Mouse (Mus musculus) MEL (cell line): ENCODE data around the gene Dusp6. TPM values are rescaled to one million over a fixed set of nuclear protein-coding genes. Genes with fewer than 3 reads are reported as not detected.

Experiments
- DNase-seq: peaks from one replicate; pipeline ENCODE4 v3.0.0; 2011; ENCODE audit warnings: low read depth, low spot score
- H3K27ac ChIP-seq: 2 replicates; pipeline ENCODE4 v1.5.1; 2012; ENCODE audit warnings: low read depth, mild to moderate bottlenecking, control low read depth, low read length, moderate library complexity; ENCODE audit not compliant: control insufficient read depth
- H3K27me3 ChIP-seq, 2 experiments: fragments of 150-350 bp in 1 of 2; sonication (generic) in 1 of 2; 2 replicates each; pipeline ENCODE4 v1.6.1; 2012; ENCODE audit warnings: low read length in 2 of 2, mild to moderate bottlenecking in 2 of 2, improper control_type of control experiment in 1 of 2, moderate library complexity in 1 of 2; ENCODE audit not compliant: insufficient read depth in 2 of 2, control insufficient read depth in 1 of 2
- H3K36me3 ChIP-seq, 2 experiments: 2 replicates each; pipeline ENCODE4 v1.6.1; 2012 to 2014; ENCODE audit warnings: low read length in 2 of 2, improper control_type of control experiment in 1 of 2, inconsistent platforms in 1 of 2, mild to moderate bottlenecking in 1 of 2; ENCODE audit not compliant: insufficient read depth in 2 of 2, control insufficient read depth in 1 of 2
- H3K4me1 ChIP-seq, 2 experiments: fragments of 150-350 bp in 1 of 2; sonication (generic) in 1 of 2; 2 replicates each; pipeline ENCODE4 v1.6.1; 2012; ENCODE audit warnings: low read length in 2 of 2, improper control_type of control experiment in 1 of 2, mild to moderate bottlenecking in 1 of 2; ENCODE audit not compliant: insufficient read depth in 2 of 2, control insufficient read depth in 1 of 2
- H3K4me3 ChIP-seq, 2 experiments: fragments of 150-350 bp in 1 of 2; sonication (generic) in 1 of 2; 2 replicates each; pipeline ENCODE4 v1.5.1; 2012; ENCODE audit warnings: low read depth in 2 of 2, low read length in 2 of 2, mild to moderate bottlenecking in 2 of 2, moderate library complexity in 2 of 2, control low read depth in 1 of 2, improper control_type of control experiment in 1 of 2; ENCODE audit not compliant: control insufficient read depth in 1 of 2, insufficient read depth in 1 of 2
- H3K79me2 ChIP-seq: 2 replicates; pipeline ENCODE4 v1.6.1; 2012; ENCODE audit warnings: mild to moderate bottlenecking, low read length, moderate library complexity; ENCODE audit not compliant: control insufficient read depth, poor library complexity, insufficient read depth
- H3K9ac ChIP-seq: 2 replicates; pipeline ENCODE4 v1.6.1; 2012; ENCODE audit warnings: low read depth, mild to moderate bottlenecking, control low read depth, low read length, moderate library complexity; ENCODE audit not compliant: control insufficient read depth, poor library complexity, severe bottlenecking
- H3K9me3 ChIP-seq: fragments of 150-350 bp; sonication (generic); replicated peaks from 2 replicates; pipeline ENCODE4 v1.6.1; 2012; ENCODE audit warnings: mild to moderate bottlenecking, low read length, improper control_type of control experiment, moderate library complexity; ENCODE audit not compliant: insufficient read depth
- BHLHE40 ChIP-seq: IDR thresholded peaks from 2 replicates; pipeline ENCODE4 v1.6.1; 2012; ENCODE audit warnings: low read depth, mild to moderate bottlenecking, inconsistent platforms, low read length, improper control_type of control experiment, borderline replicate concordance
- CHD2 ChIP-seq: IDR thresholded peaks from 2 replicates; pipeline ENCODE4 v1.6.1; 2011; ENCODE audit warnings: low read length, improper control_type of control experiment
- CTCF ChIP-seq, 3 experiments: IDR thresholded peaks in 2 of 3; conservative IDR thresholded peaks in 1 of 3; 2 replicates each; pipeline ENCODE4 v1.5.1; 2011 to 2012; ENCODE audit warnings: low read length in 3 of 3, low read depth in 2 of 3, mild to moderate bottlenecking in 2 of 3, improper control_type of control experiment in 1 of 3, inconsistent platforms in 1 of 3, mixed read lengths in 1 of 3, moderate library complexity in 1 of 3; ENCODE audit not compliant: control insufficient read depth in 1 of 3, insufficient read depth in 1 of 3, poor library complexity in 1 of 3, severe bottlenecking in 1 of 3
- E2F4 ChIP-seq: IDR thresholded peaks from 2 replicates; pipeline ENCODE4 v1.6.1; 2011; ENCODE audit warnings: low read depth, low read length, improper control_type of control experiment, borderline replicate concordance
- EP300 ChIP-seq, 2 experiments: IDR thresholded peaks; 2 replicates each; pipeline ENCODE4 v1.6.1; 2011; ENCODE audit warnings: improper control_type of control experiment in 2 of 2, low read length in 2 of 2, low read depth in 1 of 2, mild to moderate bottlenecking in 1 of 2
- ETS1 ChIP-seq: IDR thresholded peaks from 2 replicates; pipeline ENCODE4 v1.6.1; 2012; ENCODE audit warnings: low read depth, mild to moderate bottlenecking, inconsistent platforms, low read length, improper control_type of control experiment, moderate library complexity
- KAT2A ChIP-seq: conservative IDR thresholded peaks from 2 replicates; pipeline ENCODE4 v1.6.1; 2012; ENCODE audit warnings: low read depth, low read length, improper control_type of control experiment, inconsistent platforms
- MAFK ChIP-seq: IDR thresholded peaks from 2 replicates; pipeline ENCODE4 v1.6.1; 2011; ENCODE audit warnings: low read depth, mild to moderate bottlenecking, low read length, improper control_type of control experiment, borderline replicate concordance
- MXI1 ChIP-seq: IDR thresholded peaks from 2 replicates; pipeline ENCODE4 v1.6.1; 2011; ENCODE audit warnings: mild to moderate bottlenecking, low read depth, low read length, improper control_type of control experiment
- MYB ChIP-seq: IDR thresholded peaks from 2 replicates; pipeline ENCODE4 v1.6.1; 2011; ENCODE audit warnings: mild to moderate bottlenecking, low read depth, low read length, improper control_type of control experiment
- RAD21 ChIP-seq: IDR thresholded peaks from 2 replicates; pipeline ENCODE4 v1.6.1; 2011; ENCODE audit warnings: mild to moderate bottlenecking, low read depth, low read length, improper control_type of control experiment
- SIN3A ChIP-seq: IDR thresholded peaks from 2 replicates; pipeline ENCODE4 v1.6.1; 2012; ENCODE audit warnings: low read length, improper control_type of control experiment, inconsistent platforms
- SMC3 ChIP-seq: IDR thresholded peaks from 2 replicates; pipeline ENCODE4 v1.6.1; 2011; ENCODE audit warnings: low read depth, low read length, improper control_type of control experiment
- TBP ChIP-seq: IDR thresholded peaks from 2 replicates; pipeline ENCODE4 v1.8.0; 2011; ENCODE audit warnings: low read depth, low read length, improper control_type of control experiment
- TCF12 ChIP-seq: IDR thresholded peaks from 2 replicates; pipeline ENCODE4 v1.6.1; 2014; ENCODE audit warnings: low read depth, mild to moderate bottlenecking, inconsistent platforms, low read length, improper control_type of control experiment, moderate library complexity
- UBTF ChIP-seq: IDR thresholded peaks from 2 replicates; pipeline ENCODE4 v1.6.1; 2012; ENCODE audit warnings: low read depth, mild to moderate bottlenecking, inconsistent platforms, low read length, improper control_type of control experiment, moderate library complexity, borderline replicate concordance; ENCODE audit not compliant: insufficient read depth
- ZMIZ1 ChIP-seq: IDR thresholded peaks from 2 replicates; pipeline ENCODE4 v1.6.1; 2012; ENCODE audit warnings: low read depth, mild to moderate bottlenecking, inconsistent platforms, low read length, improper control_type of control experiment, moderate library complexity
- ZNF384 ChIP-seq: IDR thresholded peaks from 2 replicates; pipeline ENCODE4 v1.6.1; 2012; ENCODE audit warnings: low read depth, mild to moderate bottlenecking, inconsistent platforms, low read length, improper control_type of control experiment
- polyA plus RNA-seq, 2 experiments: library from polyadenylated mRNA; stranded (reverse) in 1 of 2; unstranded in 1 of 2; fragments of >175 nt in 1 of 2; fragments of >200 nt in 1 of 2; gene quantifications; 2 replicates each; pipeline versions ENCODE4 v1.2.1 to v1.2.4; 2012; ENCODE audit warnings: low replicate concordance in 2 of 2, low read depth in 1 of 2; ENCODE audit not compliant: insufficient read length in 2 of 2, insufficient read depth in 1 of 2, missing spikeins in 1 of 2
- total RNA-seq: library from RNA; depleted of rRNA; stranded (reverse); fragments of 300-350 nt; gene quantifications from 2 replicates; pipeline ENCODE4 v1.2.3, GENCODE M21; 2012

Gene Dusp6
- total and polyA plus RNA-seq, 3 experiments, result 8.2 to 11.9 TPM; not detected in 1

DNA sequence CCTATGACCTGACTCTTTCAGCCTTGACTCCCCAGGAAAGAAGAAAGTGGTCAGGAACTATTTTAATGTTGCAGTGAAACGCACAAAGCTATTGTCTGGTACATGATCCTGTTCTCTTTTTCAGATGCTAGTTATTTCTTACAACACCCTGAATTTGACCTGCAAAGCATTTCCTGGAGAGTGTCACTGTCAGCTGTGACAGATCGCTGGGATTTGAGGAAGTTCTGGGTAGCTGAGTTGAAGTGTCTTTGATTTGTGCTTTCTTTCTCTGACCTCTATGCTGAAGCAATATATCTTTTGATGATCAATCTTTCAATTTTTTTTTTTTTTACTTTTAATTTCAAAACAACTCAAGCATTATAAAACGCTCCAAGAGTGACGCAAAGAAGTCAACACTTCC is 39.0 kb downstream of the Dusp6 start:
- Histone ChIP-seq H3K4me3 (no peak overlapping the region), H3K27ac (no peak overlapping the region), H3K4me1 (no peaks in the 10 kb centered on the region), H3K9me3 (no peaks in the 10 kb centered on the region), H3K79me2 (no peaks in the 10 kb centered on the region), H3K27me3 (no peaks in the 10 kb centered on the region; a peak in 1 of 4 replicates), H3K9ac (no peak overlapping the region), H3K36me3 (no peaks in the 10 kb centered on the region)
- no peak for DNase-seq
- TF ChIP-seq BHLHE40, result no peak
- no peak for TF ChIP-seq MYB
- TF ChIP-seq ZMIZ1, result no peak
- no peak for TF ChIP-seq MAFK
- TF ChIP-seq EP300 (IDR thresholded peaks at IDR 0.05; ENCODE audit: low read depth in 1 of 2, low read length in 2 of 2), result no peak
- TF ChIP-seq ETS1, result no peak
- no peak for TF ChIP-seq CHD2
- TF ChIP-seq KAT2A, result no peak
- no peak for TF ChIP-seq SIN3A
- TF ChIP-seq SMC3, result no peak
- no peak for TF ChIP-seq RAD21
- TF ChIP-seq TBP, result no peak
- no peak for TF ChIP-seq CTCF (IDR thresholded peaks at IDR 0.05 in 2 of 3, conservative IDR thresholded peaks at IDR 0.05 in 1 of 3; ENCODE audit: control insufficient read depth in 1 of 3, insufficient read depth in 1 of 3, low read depth in 2 of 3, low read length in 3 of 3, poor library complexity in 1 of 3, severe bottlenecking in 1 of 3)
- TF ChIP-seq ZNF384, result no peak
- no peak for TF ChIP-seq E2F4
- TF ChIP-seq MXI1, result no peak
- TF ChIP-seq TCF12, result no peak

DNA sequence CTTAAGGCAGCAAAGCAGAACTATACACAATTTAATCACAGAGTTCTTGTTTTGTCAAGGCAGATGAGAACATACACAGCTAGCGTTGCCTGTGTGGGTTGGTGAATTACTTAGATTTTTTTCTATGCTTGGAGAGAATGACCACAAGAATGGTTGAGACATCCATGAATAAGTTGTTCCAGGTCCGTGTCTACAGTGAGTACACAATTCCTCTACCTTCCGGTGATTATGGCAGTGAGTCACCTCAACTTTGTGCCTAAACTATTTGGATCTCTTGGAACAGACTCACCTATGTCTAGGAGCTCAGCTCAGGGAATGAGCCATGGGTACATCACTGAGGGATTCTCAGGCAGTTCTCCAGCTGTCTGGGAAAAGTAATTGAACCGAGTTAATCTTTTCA is 45.8 kb downstream of the Dusp6 start:
- Histone ChIP-seq H3K27me3 (no peaks in the 10 kb centered on the region; a peak in 1 of 4 replicates), H3K4me3 (no peak overlapping the region), H3K27ac (no peak overlapping the region), H3K4me1 (peaks cover 0 to 6% of the 10 kb centered on the region in 2 experiments; a peak in 1 of 4 replicates), H3K79me2 (no peaks in the 10 kb centered on the region), H3K9ac (no peak overlapping the region), H3K36me3 (peaks cover 0 to 6% of the 10 kb centered on the region in 2 experiments; a peak in 2 of 4 replicates), H3K9me3 (no peaks in the 10 kb centered on the region)
- no peak for TF ChIP-seq UBTF
- DNase-seq, result no peak
